Mouse (Mus musculus): ENCODE results near the gene Rad51b.

- no peak for TF ChIP-seq CTCF (IDR thresholded peaks at IDR 0.05; ENCODE audit: insufficient read depth, low read length)
- TF ChIP-seq POLR2A (IDR thresholded peaks at IDR 0.05; ENCODE audit: borderline replicate concordance, extremely low read depth, low read depth, low read length) = no peak
Measured at GRCm38 (mm10) chr12:79420605-79421004, 123.5 kb downstream of the Rad51b start.
